Mouse (Mus musculus): ENCODE data around the gene Oasl2. TPM values are rescaled to one million over a fixed set of nuclear protein-coding genes. Genes with fewer than 3 reads are reported as not detected.
A peak's percentile ranks its signal among the peaks of the same experiment; 100 is the strongest.

Gene Oasl2
- total and polyA plus RNA-seq, 3 experiments: 0.31 TPM; not detected in 2

- TF ChIP-seq MXI1 (IDR thresholded peaks at IDR 0.05; ENCODE audit: low read depth, low read length) (peak; percentile 83), POLR2A (IDR thresholded peaks at IDR 0.05; ENCODE audit: low read depth, low read length) (peak; percentile 90), SMC3 (IDR thresholded peaks at IDR 0.05; ENCODE audit: low read depth, low read length) (no peak), UBTF (IDR thresholded peaks at IDR 0.05; ENCODE audit: low read depth, low read length) (no peak), ZKSCAN1 (IDR thresholded peaks at IDR 0.05; ENCODE audit: borderline replicate concordance, low read depth, low read length) (no peak), TBP (conservative IDR thresholded peaks at IDR 0.05; ENCODE audit: low read depth, low read length) (peak; percentile 95), HCFC1 (IDR thresholded peaks at IDR 0.05; ENCODE audit: low read depth, low read length) (peak; percentile 99), USF1 (IDR thresholded peaks at IDR 0.05; ENCODE audit: low read depth, low read length) (peak; percentile 96), USF2 (conservative IDR thresholded peaks at IDR 0.05; ENCODE audit: low read depth, low read length) (peak; percentile 91), ZMIZ1 (IDR thresholded peaks at IDR 0.05; ENCODE audit: low read depth, low read length) (peak; percentile 84), JUND (conservative IDR thresholded peaks at IDR 0.05; ENCODE audit: low read depth, low read length) (no peak), MYC (IDR thresholded peaks at IDR 0.05; ENCODE audit: low read depth, low read length) (peak; percentile 61; the same call in 1 of the 2 replicates), MEF2A (IDR thresholded peaks at IDR 0.05; ENCODE audit: borderline replicate concordance, low read depth, low read length) (peak; percentile 39), NELFE (IDR thresholded peaks at IDR 0.05; ENCODE audit: low read depth, low read length) (peak; percentile 86), ZC3H11A (IDR thresholded peaks at IDR 0.05; ENCODE audit: low read depth, low read length) (no peak), NRF1 (IDR thresholded peaks at IDR 0.05; ENCODE audit: low read depth, low read length) (peak; percentile 49)
Observed at GRCm38 (mm10) chr5:114942074-114942765, 45.5 kb downstream of the Oasl2 start, which contains the start of gene 2210016L21Rik (continued).

GRCm38 (mm10) chr5:114942766-114943130, 46.0 kb downstream of the Oasl2 start:
- Histone ChIP-seq H3K9ac (ENCODE audit: insufficient read depth, low read depth) (peak overlapping the region; percentile 57), H3K4me2 (ENCODE audit: insufficient read depth, low read depth, poor library complexity, severe bottlenecking) (peak overlapping the region; percentile 56), H3K36me3 (replicated peaks in 1 of 2; ENCODE audit: control insufficient read depth in 1 of 2, insufficient read depth in 1 of 2, low read length in 1 of 2) (peaks cover 23 to 33% of the 10 kb centered on the region in 2 experiments), H3K27me3 (replicated peaks) (peaks cover 2% of the 10 kb centered on the region), H3K27ac (ENCODE audit: insufficient read depth, low read depth) (no peak overlapping the region), H3K79me2 (replicated peaks; ENCODE audit: control insufficient read depth, extremely low read depth, insufficient read depth, poor library complexity, severe bottlenecking) (peaks cover 7% of the 10 kb centered on the region), H3K4me3 (replicated peaks in 1 of 3; ENCODE audit: low read depth in 2 of 3, low read length in 2 of 3, poor library complexity in 1 of 3) (peak overlapping the region; percentile 79 to 100 (median 94)), H3K4me1 (ENCODE audit: control insufficient read depth in 1 of 2, insufficient read depth in 2 of 2) (peaks cover 9 to 29% of the 10 kb centered on the region in 2 experiments; a peak in 3 of 4 replicates), H3K9me3 (replicated peaks; ENCODE audit: low read length) (no peaks in the 10 kb centered on the region)
- peak; percentile 74 for TF ChIP-seq USF2 (conservative IDR thresholded peaks at IDR 0.05; ENCODE audit: low read depth, low read length)
- TF ChIP-seq BHLHE40 (IDR thresholded peaks at IDR 0.05; ENCODE audit: low read depth, low read length): peak; percentile 74
- peak; percentile 44 for TF ChIP-seq USF1 (IDR thresholded peaks at IDR 0.05; ENCODE audit: low read depth, low read length)
- TF ChIP-seq RCOR1 (conservative IDR thresholded peaks at IDR 0.05; ENCODE audit: low read depth, low read length): no peak
- no peak for TF ChIP-seq ZMIZ1 (IDR thresholded peaks at IDR 0.05; ENCODE audit: low read depth, low read length)
- dilution Hi-C loops (cut with MboI; ENCODE audit: extremely low pct_ligation_motif_present, extremely low pct_unique_long_range_greater_than_20kb, low sequenced_read_pairs) (no loop called here), in situ Hi-C loops (cut with MboI; ENCODE audit: low pct_ligation_motif_present, low pct_unique_long_range_greater_than_20kb, low sequenced_read_pairs) (no loop called here)
- no peak for DNase-seq (ENCODE audit: extremely low read depth)
